Mouse (Mus musculus): ENCODE measurements around the gene En2. TPM values are rescaled to one million over a fixed set of nuclear protein-coding genes. Genes with fewer than 3 reads are reported as not detected.

The En2 gene
- total RNA-seq, 2 experiments from 2014 or later: 0.36 to 0.54 TPM

- H3K4me3 ChIP-seq: no peak overlapping the region
- DNase-seq: no peak
- no peak overlapping the region for H3K27ac ChIP-seq
- intact Hi-C loops (cut with DNase I): no loop called here
- no peak for TF ChIP-seq CTCF (IDR thresholded peaks at IDR 0.05)
Observed at GRCm38 (mm10) chr5:28207043-28207442, 41.5 kb downstream of the En2 start.

GRCm38 (mm10) chr5:28208726-28209520, 43.4 kb downstream of the En2 start:
- H3K4me3 ChIP-seq: no peak overlapping the region

GRCm38 (mm10) chr5:28209549-28210431, 44.3 kb downstream of the En2 start:
- TF ChIP-seq CTCF (IDR thresholded peaks at IDR 0.05): no peak
- no peak for DNase-seq
- intact Hi-C loops (cut with DNase I): no loop called here
- no peak overlapping the region for H3K27ac ChIP-seq
- peak overlapping the region; percentile 43 for H3K4me3 ChIP-seq

More at GRCm38 (mm10) chr5:28208726-28209520, 43.4 kb downstream of the En2 start:
- intact Hi-C loops (cut with DNase I): no loop called here
- H3K27ac ChIP-seq: no peak overlapping the region
- TF ChIP-seq CTCF (IDR thresholded peaks at IDR 0.05): no peak
- no peak for DNase-seq

GRCm38 (mm10) chr5:28210591-28211550, 45.4 kb downstream of the En2 start:
- intact Hi-C loops (cut with DNase I): no loop called here
- Histone ChIP-seq H3K4me3 (no peak overlapping the region), H3K27ac (no peak overlapping the region)
- no peak for TF ChIP-seq CTCF (IDR thresholded peaks at IDR 0.05)
- no peak for DNase-seq

GRCm38 (mm10) chr5:28211651-28212310, 46.3 kb downstream of the En2 start:
- intact Hi-C loops (cut with DNase I): no loop called here

GRCm38 (mm10) chr5:28213441-28213840, 47.9 kb downstream of the En2 start:
- Histone ChIP-seq H3K4me3 (no peak overlapping the region), H3K27ac (no peak overlapping the region)
- intact Hi-C loops (cut with DNase I): no loop called here
- no peak for DNase-seq
- TF ChIP-seq CTCF (IDR thresholded peaks at IDR 0.05): no peak

More at GRCm38 (mm10) chr5:28211651-28212310, 46.3 kb downstream of the En2 start:
- H3K27ac ChIP-seq: no peak overlapping the region
- no peak for DNase-seq
- TF ChIP-seq CTCF (IDR thresholded peaks at IDR 0.05): no peak
- no peak overlapping the region for H3K4me3 ChIP-seq

GRCm38 (mm10) chr5:28219596-28219995, 54.1 kb downstream of the En2 start:
- no peak for TF ChIP-seq CTCF (IDR thresholded peaks at IDR 0.05)
- intact Hi-C loops (cut with DNase I): no loop called here
- no peak overlapping the region for H3K4me3 ChIP-seq
- no peak for DNase-seq
- H3K27ac ChIP-seq: no peak overlapping the region

Other genes starting within 250 kb of the En2 start
- gene Insig1, start 94.3 kb upstream of the En2 start, total RNA-seq (2021): 1 to 10 TPM; 9.2 to 9.8 TPM
- not detected for gene Cnpy1, start 80.1 kb downstream of the En2 start, total RNA-seq (2021)
- gene Rbm33, start 151.4 kb downstream of the En2 start, total RNA-seq (2021): 10 to 100 TPM; 42.6 to 43.1 TPM

Data from gastrocnemius, adult 2 months (tissue).